Mouse (Mus musculus) central nervous system, embryonic 11.5 days (tissue): ENCODE measurements around the gene Tcl1. TPM values are rescaled to one million over a fixed set of nuclear protein-coding genes. Genes with fewer than 3 reads are reported as not detected.

Experiments used
- polyA plus RNA-seq: library from polyadenylated mRNA; depleted of rRNA; stranded (reverse); fragments of >200 nt; gene quantifications from 2 replicates; pipeline ENCODE4 v1.2.3, GENCODE M21; 2012; rRNA removed

Tcl1 gene
- polyA plus RNA-seq: 0.14 TPM in 1 of 2 replicates, not detected in the other

GRCm38 (mm10) chr12:105222601-105223319 lies at the start of gene Tcl1:
TSS of gene Tcl1 (minus strand) at chr12:105222793.

DNA sequence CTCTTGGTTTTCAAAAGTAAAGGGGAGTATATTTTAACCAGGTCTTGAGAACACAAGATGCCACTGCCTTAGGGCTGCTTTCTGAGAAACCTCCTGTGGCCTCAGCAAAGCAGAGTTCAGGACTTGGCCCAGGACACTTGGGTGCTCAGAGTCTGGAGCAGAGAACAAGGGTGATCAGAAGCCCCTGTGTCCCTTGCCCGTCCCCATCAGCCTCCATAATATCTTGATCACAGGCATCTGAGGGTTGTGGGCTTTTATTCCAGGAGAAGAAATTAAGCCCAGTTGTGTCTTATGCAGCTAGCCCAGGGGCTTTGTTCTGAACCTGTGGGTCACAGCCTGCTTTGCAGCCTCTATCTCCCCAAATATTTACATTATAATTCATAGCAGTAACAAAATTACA lies 20.9 kb downstream of the Tcl1 start, which contains the start of gene Tcl1b4:
Tcl1b4 (plus strand) TSS at position 301 of the 400 bp plus-strand sequence.

DNA sequence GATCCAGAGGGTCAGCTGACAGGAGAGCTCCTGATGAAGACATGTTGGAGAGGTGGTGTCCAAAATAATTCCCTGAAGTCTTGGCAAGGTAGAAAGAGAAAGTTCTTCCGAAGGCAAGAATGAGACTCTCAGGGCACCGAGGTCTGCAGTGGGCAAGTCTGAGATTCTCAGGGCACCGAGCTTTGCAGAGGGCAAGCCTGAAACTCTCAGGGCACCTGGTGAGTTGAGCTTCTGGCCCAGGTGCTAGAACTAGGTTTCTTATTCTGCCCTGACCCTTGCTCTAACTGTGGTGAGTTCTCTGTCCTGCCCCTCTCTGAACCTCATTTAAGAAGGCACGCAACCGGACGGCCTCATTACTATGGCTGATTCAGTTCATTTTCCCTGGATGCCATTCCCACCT lies 31.9 kb downstream of the Tcl1 start, which contains the start of gene Tcl1b3:
Tcl1b3 (plus strand) TSS at position 301 of the 400 bp plus-strand sequence.

GRCm38 (mm10) chr12:105176044-105176443 lies 46.5 kb downstream of the Tcl1 start, which contains the start of gene Tcl1b5:
TSS of gene Tcl1b5 (plus strand) at chr12:105176344.

Other genes starting within 250 kb of the Tcl1 start
- 0.55 and 0.77 TPM in 2 replicates for gene Syne3, start 213.0 kb downstream of the Tcl1 start, polyA plus RNA-seq
- gene Glrx5, start 190.1 kb downstream of the Tcl1 start, polyA plus RNA-seq: 79.9 and 125 TPM in 2 replicates
- not detected in 2 replicates for gene Tcl1b2, start 76.8 kb downstream of the Tcl1 start, polyA plus RNA-seq
- not detected in 2 replicates for gene Tcl1b1, start 63.1 kb downstream of the Tcl1 start, polyA plus RNA-seq
- gene Tcl1b5, start 46.4 kb downstream of the Tcl1 start, polyA plus RNA-seq: not detected in 2 replicates
- gene Tcl1b3, start 31.8 kb downstream of the Tcl1 start, polyA plus RNA-seq: not detected in 2 replicates
- gene Tcl1b4, start 20.8 kb downstream of the Tcl1 start, polyA plus RNA-seq: not detected in 2 replicates
- gene Tunar, start 111.1 kb upstream of the Tcl1 start, polyA plus RNA-seq: 0.60 and 0.78 TPM in 2 replicates
- 24.6 and 35.5 TPM in 2 replicates for gene D430019H16Rik, start 231.1 kb upstream of the Tcl1 start, polyA plus RNA-seq